Comparison of ENCODE assay signal across 27 mouse cellular contexts in genomic region chrX:164283808-164284207, GRCm38 (mm10). TPM values are rescaled to one million over a fixed set of nuclear protein-coding genes. Genes with fewer than 3 reads are reported as not detected.
A peak's percentile ranks its signal among the peaks of the same experiment; 100 is the strongest.
DNase-seq lines count a peak whose midpoint lies in the region; ATAC-seq and TF ChIP-seq lines count a peak whose summit lies in the region.
"Had no signal": no experiment of that assay in that cellular context is flagged by ENCODE, and none has a peak within 500 bp of the region (broad histone marks: within the 10 kb centered on the region; RNA-seq: fewer than 3 reads in every experiment).

No protein-coding gene starts in this region.

- peak; percentile 14 for DNase-seq in lung, postnatal 0 days (ENCODE audit: low spot score)
- no peak for DNase-seq in lung, adult 2 months
- peak; percentile 15 for DNase-seq in urinary bladder, postnatal 14 days (ENCODE audit: low spot score)
- DNase-seq in urinary bladder, postnatal 10 days (ENCODE audit: low spot score), result no peak
- no peak for DNase-seq in hindbrain, embryonic 11.5 days (ENCODE audit: low spot score)
- DNase-seq: adrenal gland, postnatal 10 days; cerebellum, adult 11 months; cerebellum, adult 8-10 months; cerebellum, postnatal 10 days; cerebellum, postnatal 36 days; embryo, embryonic 11 days; gastrocnemius, postnatal 25 days; heart, adult 18-20 months; heart, postnatal 10 days; heart, postnatal 36 days had no signal

- no peak overlapping the region for H3K9ac ChIP-seq in lung, postnatal 0 days (replicated peaks; ENCODE audit: low read depth)
- H3K9ac ChIP-seq in hindbrain, embryonic 11.5 days (ENCODE audit: low read depth, low read length), result no peak overlapping the region
- H3K9ac ChIP-seq: embryonic facial prominence, embryonic 15.5 days; forebrain, embryonic 12.5 days; forebrain, embryonic 15.5 days; heart, embryonic 12.5 days; heart, embryonic 15.5 days; hindbrain, embryonic 14.5 days had no signal

- no peak for TF ChIP-seq POLR2A in lung, adult 2 months (IDR thresholded peaks at IDR 0.05; ENCODE audit: borderline replicate concordance, extremely low read depth, low read depth, low read length)
- TF ChIP-seq POLR2A in embryonic fibroblast, embryonic 13.5 days (IDR thresholded peaks at IDR 0.05; ENCODE audit: low read depth, low read length), result no peak

- WGBS in lung, postnatal 0 days, result 76% methylated on average over 4 of the region's 4 CpGs
- 59% methylated on average over 4 of the region's 4 CpGs for WGBS in lung, adult 2 months
- 84% methylated on average over 4 of the region's 4 CpGs for WGBS in hindbrain, embryonic 11.5 days

- H3K36me3 ChIP-seq in lung, postnatal 0 days (ENCODE audit: insufficient read depth, low read length), result no peaks in the 10 kb centered on the region
- no peaks in the 10 kb centered on the region for H3K36me3 ChIP-seq in hindbrain, embryonic 11.5 days (ENCODE audit: control insufficient read depth, insufficient read depth, low read length)
- H3K36me3 ChIP-seq: embryonic facial prominence, embryonic 15.5 days; forebrain, embryonic 12.5 days; forebrain, embryonic 15.5 days; heart, embryonic 12.5 days; heart, embryonic 15.5 days; hindbrain, embryonic 10.5 days had no signal

- no peak for ATAC-seq in lung, postnatal 0 days
- ATAC-seq in inflammation-experienced regulatory T-cells, adult 6 months, result no peak
- no peak for ATAC-seq in hindbrain, embryonic 11.5 days (ENCODE audit: low FRiP score)
- ATAC-seq: forebrain, embryonic 15.5 days; hindbrain, postnatal 0 days; Patski had no signal

- no peak overlapping the region for H3K4me2 ChIP-seq in lung, postnatal 0 days (replicated peaks; ENCODE audit: low read depth, low read length)
- H3K4me2 ChIP-seq in hindbrain, embryonic 11.5 days (replicated peaks; ENCODE audit: low read depth, low read length), result no peak overlapping the region
- H3K4me2 ChIP-seq: embryonic facial prominence, embryonic 15.5 days; forebrain, embryonic 12.5 days; forebrain, embryonic 15.5 days; heart, embryonic 12.5 days; heart, embryonic 15.5 days; hindbrain, embryonic 14.5 days had no signal

- H3K9me3 ChIP-seq in lung, postnatal 0 days (ENCODE audit: low read length), result no peaks in the 10 kb centered on the region
- no peaks in the 10 kb centered on the region for H3K9me3 ChIP-seq in hindbrain, embryonic 11.5 days (ENCODE audit: control insufficient read depth, low read length)
- H3K9me3 ChIP-seq: embryonic facial prominence, embryonic 15.5 days; forebrain, embryonic 12.5 days; forebrain, embryonic 15.5 days; heart, embryonic 12.5 days; heart, embryonic 15.5 days; hindbrain, embryonic 10.5 days had no signal

- no peaks in the 10 kb centered on the region for H3K4me1 ChIP-seq in lung, postnatal 0 days (ENCODE audit: insufficient read depth, low read depth, low read length)
- H3K4me1 ChIP-seq in lung, adult 2 months (ENCODE audit: control insufficient read depth, insufficient read depth, low read length), result no peaks in the 10 kb centered on the region; the same call in 1 of the 2 replicates
- no peaks in the 10 kb centered on the region; the same call in 1 of the 2 replicates for H3K4me1 ChIP-seq in embryonic fibroblast, embryonic 13.5 days (ENCODE audit: control insufficient read depth, insufficient read depth, low read length)
- no peaks in the 10 kb centered on the region for H3K4me1 ChIP-seq in hindbrain, embryonic 11.5 days (replicated peaks; ENCODE audit: control insufficient read depth, insufficient read depth, low read length)
- H3K4me1 ChIP-seq: embryonic facial prominence, embryonic 15.5 days; forebrain, embryonic 12.5 days; forebrain, embryonic 15.5 days; heart, embryonic 12.5 days; heart, embryonic 15.5 days; hindbrain, embryonic 10.5 days had no signal

- TF ChIP-seq EP300 in lung, postnatal 0 days (IDR thresholded peaks at IDR 0.05), result no peak

- H3K4me3 ChIP-seq in lung, postnatal 0 days (ENCODE audit: low read depth, low read length), result no peak overlapping the region
- no peak overlapping the region for H3K4me3 ChIP-seq in lung, adult 2 months (replicated peaks; ENCODE audit: extremely low read depth, low read depth, low read length)
- no peak overlapping the region for H3K4me3 ChIP-seq in embryonic fibroblast, embryonic 13.5 days (ENCODE audit: insufficient read depth, low read length)
- H3K4me3 ChIP-seq in hindbrain, embryonic 11.5 days (ENCODE audit: low read depth, low read length), result no peak overlapping the region
- H3K4me3 ChIP-seq: embryonic facial prominence, embryonic 15.5 days; erythroblast, embryonic 14.5 days; forebrain, embryonic 12.5 days; forebrain, embryonic 15.5 days; heart, embryonic 12.5 days; heart, embryonic 15.5 days; hindbrain, embryonic 10.5 days had no signal

- H3K27ac ChIP-seq in lung, postnatal 0 days (ENCODE audit: low read length), result no peak overlapping the region
- peak overlapping the region; percentile 57 for H3K27ac ChIP-seq in embryonic fibroblast, embryonic 13.5 days (ENCODE audit: insufficient read depth, low read length)
- no peak overlapping the region for H3K27ac ChIP-seq in hindbrain, embryonic 11.5 days (ENCODE audit: low read depth, low read length)
- H3K27ac ChIP-seq: embryonic facial prominence, embryonic 15.5 days; forebrain, embryonic 12.5 days; forebrain, embryonic 15.5 days; heart, embryonic 15.5 days; hindbrain, embryonic 10.5 days; hindbrain, embryonic 14.5 days; hindbrain, postnatal 0 days had no signal

- no peak for TF ChIP-seq CTCF in lung, postnatal 0 days (IDR thresholded peaks at IDR 0.05)
- no peak for TF ChIP-seq CTCF in lung, adult 2 months (IDR thresholded peaks at IDR 0.05; ENCODE audit: insufficient read depth, low read length)
- TF ChIP-seq CTCF in embryonic fibroblast, embryonic 13.5 days (IDR thresholded peaks at IDR 0.05; ENCODE audit: borderline replicate concordance, insufficient read depth, low read length), result no peak

- H3K27me3 ChIP-seq in lung, postnatal 0 days (replicated peaks; ENCODE audit: insufficient read depth, low read length), result no peaks in the 10 kb centered on the region
- H3K27me3 ChIP-seq in hindbrain, embryonic 11.5 days (ENCODE audit: control insufficient read depth, insufficient read depth, low read length), result peaks cover 2% of the 10 kb centered on the region; the same call in 1 of the 2 replicates
- H3K27me3 ChIP-seq: forebrain, embryonic 15.5 days; heart, embryonic 12.5 days; heart, embryonic 15.5 days had no signal

RNA-seq across cellular contexts. Expression of gene Pir, which starts 14.6 kb away (rescaled TPM):
- polyA plus RNA-seq in lung, postnatal 0 days (2015; fragmentation: Nextera tagmentation; extraction: Ambion mirVana), result 24.0 and 24.2 TPM in 2 replicates
- 11.1 and 11.9 TPM in 2 replicates for polyA plus RNA-seq in lung, adult 2 months (2012; rRNA removed)
- polyA plus RNA-seq in embryonic fibroblast, embryonic 13.5 days (2011; ENCODE audit: insufficient read length, low read depth, missing spikeins), result 11.8 and 14.6 TPM in 2 replicates
- polyA plus RNA-seq in inflammation-experienced regulatory T-cells, adult 6 months (2017; shearing (Covaris generic)), result not detected
- polyA plus RNA-seq in hindbrain, embryonic 11.5 days (2014; fragmentation: Nextera tagmentation; extraction: Ambion mirVana), result 6.9 and 7.2 TPM in 2 replicates
- polyA plus RNA-seq: Patski had no signal

RNA-seq across cellular contexts. Expression of gene Bmx, which starts 25.8 kb away (rescaled TPM):
- 2.5 and 2.7 TPM in 2 replicates for polyA plus RNA-seq in lung, postnatal 0 days (2015; fragmentation: Nextera tagmentation; extraction: Ambion mirVana)
- polyA plus RNA-seq in lung, adult 2 months (2012; rRNA removed), result 1.4 and 2.7 TPM in 2 replicates
- polyA plus RNA-seq in embryonic fibroblast, embryonic 13.5 days (2011; ENCODE audit: insufficient read length, low read depth, missing spikeins), result not detected in 2 replicates
- polyA plus RNA-seq in inflammation-experienced regulatory T-cells, adult 6 months (2017; shearing (Covaris generic)), result not detected
- polyA plus RNA-seq in hindbrain, embryonic 11.5 days (2014; fragmentation: Nextera tagmentation; extraction: Ambion mirVana), result 0.17 and 0.28 TPM in 2 replicates
- polyA plus RNA-seq: erythroblast, embryonic 14.5 days; Patski had no signal

Comparison
In these comparisons a context has a peak if more than half of its experiments do, and no peak if none do; other contexts are left out.
1. DNase-seq: peak in lung, postnatal 0 days (single experiment) and urinary bladder, postnatal 14 days (single experiment); none in lung, adult 2 months (single experiment), urinary bladder, postnatal 10 days (single experiment) and hindbrain, embryonic 11.5 days (single experiment).